Mouse (Mus musculus) adrenal gland, adult 2 months (tissue): ENCODE results near the gene Edem3. TPM values are rescaled to one million over a fixed set of nuclear protein-coding genes. Genes with fewer than 3 reads are reported as not detected.
"Not testable (repeated sequence)": the region's sequence is repeated elsewhere in the genome, so short reads cannot be mapped to it uniquely, and the experiment has no call there.

Source experiments
- DNase-seq: peaks from one replicate; pipeline ENCODE4 v3.0.0; 2021
- polyA plus RNA-seq: library from polyadenylated mRNA; depleted of rRNA; stranded (reverse); fragments of >200 nt; gene quantifications from 2 replicates; pipeline ENCODE4 v1.2.3, GENCODE M21; 2012
- total RNA-seq, 2 experiments: library from RNA; stranded (reverse); gene quantifications; 2 replicates each; pipeline ENCODE4 v1.2.3; 2021

Edem3 gene
- total and polyA plus RNA-seq, 3 experiments, result 17.0 to 112 (median 77.7) TPM

DNA sequence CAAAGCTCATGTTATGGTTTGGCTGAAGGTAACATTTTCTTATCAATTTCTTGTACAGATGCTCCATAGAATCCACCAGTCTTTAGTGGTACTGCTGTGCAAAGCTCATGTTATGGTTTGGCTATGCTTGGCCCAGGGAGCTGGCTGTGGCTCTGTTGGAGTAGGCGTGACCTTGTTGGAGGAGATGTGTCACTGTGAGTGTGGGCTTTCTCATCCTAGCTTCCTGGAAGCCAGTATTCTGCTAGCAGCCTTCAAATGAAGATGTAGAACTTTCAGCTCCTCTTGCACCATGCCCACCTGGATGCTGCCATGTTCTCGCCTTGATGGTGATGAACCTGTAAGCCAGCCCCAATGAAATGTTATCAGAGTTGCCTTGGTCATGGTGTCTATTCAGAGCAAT lies 5.3 kb upstream of the Edem3 start:
- DNase-seq, result peak; percentile 62

DNA sequence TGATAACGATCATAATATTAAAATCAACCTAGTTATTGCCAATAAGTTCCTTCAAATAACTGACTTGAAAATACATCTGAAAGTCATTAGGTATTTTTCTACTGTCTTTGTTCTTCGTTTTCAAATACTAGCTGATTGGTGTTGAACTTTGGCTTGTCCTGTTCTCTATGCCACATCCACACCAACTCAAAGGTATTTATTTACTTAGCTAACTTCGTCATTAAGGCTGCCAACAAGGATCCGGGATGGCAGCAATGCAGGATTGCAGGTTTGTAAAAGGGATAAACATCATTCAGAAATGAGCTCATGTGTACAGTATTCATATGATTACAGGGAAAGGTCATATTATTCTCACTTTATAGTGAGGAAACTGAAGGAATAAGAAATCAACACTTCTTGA lies 2.2 kb upstream of the Edem3 start:
- DNase-seq, result no peak

DNA sequence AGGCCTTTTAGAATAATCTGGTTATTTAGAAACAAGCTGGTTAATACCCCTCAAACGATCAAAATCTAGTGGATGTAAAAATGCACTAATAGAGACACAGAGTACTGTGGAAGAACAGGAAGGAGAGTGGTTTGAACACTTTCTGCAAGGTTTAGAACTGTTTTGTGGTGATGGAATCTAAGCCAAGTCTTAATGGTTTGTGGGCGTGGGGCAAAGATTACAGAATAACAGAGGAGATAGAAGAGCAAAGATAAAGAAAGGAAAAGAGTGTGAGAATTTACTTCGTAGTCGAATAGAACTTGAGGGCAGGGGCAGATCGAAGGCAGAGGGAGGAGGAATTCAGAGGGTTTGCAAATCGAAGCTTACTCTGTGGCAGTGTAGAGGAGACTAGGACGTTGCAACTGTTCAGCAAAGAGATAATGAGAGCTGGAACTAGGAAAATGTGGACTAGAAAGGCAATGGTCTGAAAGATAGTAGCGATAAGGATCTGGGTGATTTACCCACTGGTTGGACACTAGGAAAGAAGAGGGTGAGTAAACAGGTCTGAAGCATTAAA lies 1.7 kb upstream of the Edem3 start:
- no peak for DNase-seq

DNA sequence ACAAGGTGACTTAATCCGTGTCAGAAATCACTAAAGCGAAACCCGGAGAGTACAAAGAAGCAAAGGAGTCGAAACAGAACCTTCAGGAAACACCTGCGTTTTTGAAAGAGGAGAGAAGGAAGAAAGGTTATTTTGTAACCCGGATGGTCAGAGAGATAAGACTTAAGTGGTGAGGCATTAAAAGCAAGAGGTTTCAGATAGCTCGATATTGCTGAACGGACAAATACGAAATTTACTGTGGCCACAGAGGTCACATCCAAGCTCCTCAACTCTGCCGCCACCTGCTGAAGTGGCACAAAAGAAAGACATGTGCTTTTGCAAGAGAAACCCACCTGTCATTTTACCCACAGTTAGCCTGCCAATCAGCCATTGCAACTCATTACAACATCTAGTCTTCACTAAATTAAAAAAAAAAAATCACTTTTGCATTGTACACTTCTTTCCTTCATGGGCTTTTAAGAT lies 1.1 kb upstream of the Edem3 start:
- no peak for DNase-seq

DNA sequence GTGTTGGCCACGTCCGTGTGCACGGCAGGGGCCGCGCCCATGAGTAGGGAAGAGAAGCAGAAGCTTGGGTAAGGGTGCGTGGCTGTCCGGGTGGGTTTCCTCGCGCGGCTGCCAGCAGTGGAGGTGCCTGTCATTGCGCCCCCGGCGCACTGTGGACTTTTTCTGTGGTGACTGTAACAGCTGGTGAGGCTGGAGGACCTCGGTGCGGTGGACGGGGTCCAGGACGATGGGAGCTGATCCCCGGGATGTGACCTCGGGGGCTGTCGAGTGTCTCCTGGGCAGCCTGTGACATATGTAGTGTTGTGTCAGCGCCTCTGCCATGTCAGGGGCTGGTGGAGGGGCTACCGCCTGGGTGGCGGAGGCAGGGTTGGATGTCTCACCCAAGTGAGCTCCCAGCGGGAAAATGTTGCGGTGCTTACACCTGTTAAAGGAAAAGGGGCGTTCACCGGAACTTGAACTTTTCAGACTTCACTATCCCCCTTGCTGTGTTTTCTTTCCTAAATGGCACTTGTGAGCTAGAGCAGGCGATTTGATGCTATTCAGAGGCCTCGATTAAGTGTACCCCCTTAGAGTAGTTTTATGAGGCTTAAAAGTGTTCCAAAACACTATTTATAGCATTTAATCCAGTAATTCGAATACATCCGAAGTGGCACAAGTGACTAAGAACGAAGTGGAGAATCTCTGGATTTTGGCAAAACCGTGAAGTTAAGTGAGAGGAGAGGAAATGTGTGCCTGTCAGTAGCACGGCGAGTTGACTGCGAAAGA lies 671 bp downstream of the Edem3 start:
- DNase-seq, result no peak

GRCm38 (mm10) chr1:151756425-151756728 lies 1.2 kb downstream of the Edem3 start:
- no peak for DNase-seq

GRCm38 (mm10) chr1:151758301-151758700 lies 3.1 kb downstream of the Edem3 start:
- peak; percentile 52 for DNase-seq

DNA sequence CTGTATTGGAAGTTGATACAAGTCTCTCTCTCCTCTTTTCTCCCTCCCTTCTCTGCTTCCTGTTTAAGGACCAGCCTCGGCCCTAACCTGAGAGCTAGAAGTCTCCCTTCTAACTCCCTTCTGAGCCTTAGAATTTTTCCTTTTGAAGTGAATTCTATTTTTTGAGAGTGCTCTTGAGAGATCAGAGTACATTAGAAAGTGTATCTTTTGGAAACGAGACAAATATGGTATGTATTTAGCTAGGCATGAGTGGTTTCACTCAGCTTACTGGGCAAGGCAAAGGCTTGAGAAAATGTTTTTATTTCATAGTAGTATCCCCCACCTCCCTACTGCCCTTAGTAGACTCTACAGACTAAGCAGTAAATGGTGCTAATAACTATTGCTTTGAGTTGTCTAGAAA lies 3.8 kb downstream of the Edem3 start:
- no peak for DNase-seq

DNA sequence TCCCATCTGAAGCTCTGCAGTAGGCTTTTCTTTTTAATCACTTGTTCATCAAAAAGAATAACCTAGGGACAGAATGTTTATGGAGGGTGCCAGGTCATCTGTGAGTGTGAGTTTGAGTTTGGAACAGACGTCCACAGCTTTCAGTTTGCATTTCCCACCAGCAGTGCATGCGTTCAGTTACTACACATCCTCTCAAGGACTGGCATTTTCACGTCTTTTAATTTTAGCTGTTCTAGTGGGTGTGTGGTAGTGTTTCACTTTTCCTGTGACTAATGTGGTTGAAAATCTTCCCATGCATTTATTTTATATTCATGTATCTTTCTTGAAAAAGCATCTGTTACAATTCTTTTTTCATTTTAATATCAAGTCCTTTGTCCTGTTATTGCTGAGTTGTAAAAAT lies 9.1 kb downstream of the Edem3 start:
- no peak for DNase-seq

DNA sequence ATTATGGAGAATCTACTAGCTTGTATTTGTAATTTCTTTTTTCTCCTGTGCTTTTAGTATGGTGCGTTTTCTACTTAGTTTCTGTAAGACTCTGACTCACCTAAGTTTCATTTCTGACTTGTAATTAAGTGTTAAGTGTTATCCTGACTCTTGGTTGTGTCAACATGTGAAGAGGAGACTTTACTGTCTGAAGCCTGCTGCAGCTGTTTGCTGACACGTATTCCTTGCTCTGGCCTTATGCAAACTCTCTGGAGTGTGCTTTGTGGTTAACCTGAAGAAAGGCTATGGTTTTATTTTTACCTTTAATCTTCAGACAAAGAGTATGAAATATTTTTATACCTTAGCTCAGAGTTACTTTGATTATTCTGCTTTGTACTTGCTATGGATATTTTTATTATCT lies 11.0 kb downstream of the Edem3 start:
- DNase-seq, result no peak

- DNase-seq, result no peak
Observed at GRCm38 (mm10) chr1:151766976-151767654, 11.9 kb downstream of the Edem3 start.

- no peak for DNase-seq
Observed at GRCm38 (mm10) chr1:151769200-151769913, 14.2 kb downstream of the Edem3 start.

DNA sequence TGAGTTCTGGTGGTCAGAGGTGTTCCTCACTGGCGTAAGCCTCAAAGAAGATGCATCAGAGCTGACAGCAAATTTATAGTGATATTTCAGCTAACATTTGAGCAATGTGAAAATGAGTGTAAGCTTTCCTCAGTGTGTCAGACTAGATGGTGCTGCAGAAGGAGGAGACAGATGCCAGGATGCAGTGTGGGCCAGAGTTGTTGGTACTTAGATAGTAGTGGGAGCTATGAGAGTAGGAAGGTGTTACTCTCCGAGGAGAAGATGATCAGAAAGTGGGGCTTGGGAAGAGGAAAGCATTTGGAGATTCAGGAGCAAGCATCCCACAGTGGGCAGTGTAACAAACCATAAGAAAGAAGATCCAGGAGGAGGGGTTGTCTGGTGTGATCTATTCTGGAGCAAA lies 22.4 kb downstream of the Edem3 start:
- DNase-seq, result no peak

GRCm38 (mm10) chr1:151778592-151778991 lies 23.4 kb downstream of the Edem3 start:
- DNase-seq, result no peak

DNA sequence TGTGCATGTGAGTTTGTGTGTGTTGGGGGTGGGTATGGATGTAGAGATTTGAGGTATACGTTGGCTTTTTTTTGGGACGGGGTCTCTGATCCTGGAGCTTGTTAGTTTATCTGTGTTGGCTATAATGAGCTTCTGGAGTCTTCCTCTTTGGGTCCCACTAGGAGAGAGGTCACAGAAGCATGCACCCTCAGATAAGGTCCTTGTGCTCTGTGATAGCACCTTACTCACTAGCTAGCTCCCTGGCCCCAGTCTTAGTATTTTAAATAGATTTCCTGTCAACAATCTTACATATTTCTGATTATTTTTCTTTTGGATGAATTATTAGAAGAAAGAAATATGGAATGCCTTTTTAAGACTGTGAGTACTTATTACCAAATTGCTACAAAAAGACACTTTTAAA lies 24.1 kb downstream of the Edem3 start:
- no peak for DNase-seq

DNA sequence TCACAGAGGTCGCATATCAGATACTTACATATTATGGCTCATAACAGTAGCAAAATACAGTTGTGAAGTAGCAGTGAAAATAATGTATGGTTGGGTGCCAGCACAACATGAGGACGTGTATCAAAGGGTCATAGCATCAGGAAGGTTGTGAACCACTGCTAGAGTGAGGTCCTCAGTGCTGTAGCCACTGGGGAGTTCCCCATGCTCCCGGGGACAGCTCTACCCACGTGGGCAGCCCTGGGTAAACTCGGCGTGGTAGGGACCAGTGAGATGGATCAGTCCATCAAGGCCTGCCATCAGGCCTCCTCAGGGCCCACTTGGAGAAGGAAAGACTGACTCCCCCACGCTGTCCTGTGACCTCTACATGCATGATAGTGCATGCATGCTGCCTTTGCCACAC lies 26.3 kb downstream of the Edem3 start:
- DNase-seq, result no peak

DNA sequence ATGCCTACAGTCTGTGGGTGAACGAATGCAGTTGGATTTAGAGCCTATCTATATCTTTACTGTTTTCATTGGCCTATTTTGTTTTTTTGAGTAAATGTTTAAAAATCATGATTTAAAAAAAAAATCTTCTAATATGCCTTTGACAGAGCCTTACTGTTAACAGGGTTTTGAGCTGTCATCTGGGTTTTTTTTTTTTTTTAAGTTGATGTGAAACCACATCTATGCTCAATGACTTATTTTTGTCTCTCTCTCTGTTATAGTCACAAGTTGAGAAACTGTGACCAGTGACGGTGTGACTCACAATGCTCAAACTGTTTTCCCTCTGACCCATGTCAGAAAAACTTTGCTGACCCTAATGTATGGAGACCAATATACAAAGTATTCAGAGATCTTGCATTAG lies 28.2 kb downstream of the Edem3 start:
- no peak for DNase-seq

- DNase-seq, result peak; percentile 34
Observed at GRCm38 (mm10) chr1:151786406-151786805, 31.2 kb downstream of the Edem3 start.

- DNase-seq, result no peak
Observed at GRCm38 (mm10) chr1:151789136-151789535, 34.0 kb downstream of the Edem3 start.

GRCm38 (mm10) chr1:151792076-151792475 lies 36.9 kb downstream of the Edem3 start:
- not testable (repeated sequence) for DNase-seq

- DNase-seq, result not testable (repeated sequence)
Observed at GRCm38 (mm10) chr1:151802795-151803194, 47.6 kb downstream of the Edem3 start.

- no peak for DNase-seq
Observed at GRCm38 (mm10) chr1:151807286-151807685, 52.1 kb downstream of the Edem3 start.
